In genomic region chr8:122240241-122241026, GRCm38 (mm10) we compare ENCODE assay signal across 11 mouse cellular contexts.
"Had no signal": no experiment of that assay in that cellular context is flagged by ENCODE, and none has a peak within 500 bp of the region (broad histone marks: within the 10 kb centered on the region; RNA-seq: fewer than 3 reads in every experiment).

No protein-coding gene starts in this region.

- DNase-seq: kidney, adult 8-10 months; kidney, postnatal 25 days; layer of hippocampus, postnatal 36 days; lung, adult 2 months; lung, postnatal 36 days; right cerebral cortex, postnatal 14 days; thymus, postnatal 36 days had no signal

- H3K27me3 ChIP-seq: limb, embryonic 13.5 days had no signal

- H3K27ac ChIP-seq: limb, embryonic 13.5 days; liver, embryonic 15.5 days had no signal

- H3K36me3 ChIP-seq: limb, embryonic 13.5 days; liver, embryonic 15.5 days had no signal

- H3K4me3 ChIP-seq: limb, embryonic 13.5 days; liver, embryonic 15.5 days had no signal

- H3K4me1 ChIP-seq: liver, embryonic 15.5 days had no signal

- ATAC-seq: lung, postnatal 0 days; midbrain, embryonic 16.5 days had no signal

- H3K9ac ChIP-seq: limb, embryonic 13.5 days; liver, embryonic 15.5 days had no signal

- H3K4me2 ChIP-seq: limb, embryonic 13.5 days; liver, embryonic 15.5 days had no signal

- H3K9me3 ChIP-seq: limb, embryonic 13.5 days; liver, embryonic 15.5 days had no signal
